Mouse (Mus musculus) heart, embryonic 14.5 days (tissue): ENCODE measurements around the gene Ogg1. TPM values are rescaled to one million over a fixed set of nuclear protein-coding genes. Genes with fewer than 3 reads are reported as not detected.

ENCODE experiments used
- ATAC-seq: fragments of 200-750 bp; cut with Nextera tagmentation; 2 replicates; pipeline ENCODE4 v1.8.0; 2017; ENCODE audit warnings: low read depth, moderate TSS enrichment; ENCODE audit not compliant: insufficient number of reproducible peaks, insufficient read depth, low FRiP score
- H3K27ac ChIP-seq, 2 experiments: fragments of 200-500 bp in 1 of 2; fragments of 300-500 bp in 1 of 2; sonication (generic) in 1 of 2; replicated peaks in 1 of 2; 2 replicates each; pipeline ENCODE4 v1.5.1; 2012 to 2014; ENCODE audit warnings: low read depth in 2 of 2, low read length in 2 of 2, control low read depth in 1 of 2, mild to moderate bottlenecking in 1 of 2, mixed read lengths in 1 of 2; ENCODE audit not compliant: control insufficient read depth in 1 of 2, insufficient read depth in 1 of 2
- H3K27me3 ChIP-seq: fragments of 300-500 bp; sonication (generic); 2 replicates; pipeline ENCODE4 v1.6.1; 2014; ENCODE audit warnings: mild to moderate bottlenecking, low read length, control low read depth; ENCODE audit not compliant: control insufficient read depth, insufficient read depth
- H3K36me3 ChIP-seq: fragments of 300-500 bp; sonication (generic); 2 replicates; pipeline ENCODE4 v1.6.1; 2014; ENCODE audit warnings: mild to moderate bottlenecking, control low read depth, low read length, mixed read lengths; ENCODE audit not compliant: control insufficient read depth, insufficient read depth
- H3K4me1 ChIP-seq, 2 experiments: fragments of 200-500 bp in 1 of 2; fragments of 300-500 bp in 1 of 2; sonication (generic) in 1 of 2; 2 replicates each; pipeline ENCODE4 v1.6.1; 2012 to 2014; ENCODE audit warnings: low read length in 2 of 2, control low read depth in 1 of 2, mixed read lengths in 1 of 2; ENCODE audit not compliant: control insufficient read depth in 2 of 2, insufficient read depth in 2 of 2
- H3K4me2 ChIP-seq: fragments of 300-500 bp; sonication (generic); 2 replicates; pipeline ENCODE4 v1.6.1; 2014; ENCODE audit warnings: mild to moderate bottlenecking, low read length
- H3K4me3 ChIP-seq, 2 experiments: fragments of 200-500 bp in 1 of 2; fragments of 300-500 bp in 1 of 2; sonication (generic) in 1 of 2; 2 replicates each; pipeline ENCODE4 v1.5.1; 2012 to 2014; ENCODE audit warnings: low read length in 2 of 2, mild to moderate bottlenecking in 2 of 2, control low read depth in 1 of 2, low read depth in 1 of 2, moderate library complexity in 1 of 2; ENCODE audit not compliant: control insufficient read depth in 1 of 2, insufficient read depth in 1 of 2
- H3K9ac ChIP-seq: fragments of 300-500 bp; sonication (generic); 2 replicates; pipeline ENCODE4 v1.6.1; 2014; ENCODE audit warnings: mild to moderate bottlenecking, low read length
- H3K9me3 ChIP-seq: fragments of 300-500 bp; sonication (generic); 2 replicates; pipeline ENCODE4 v1.6.1; 2016; ENCODE audit warnings: low read length, control low read depth; ENCODE audit not compliant: control insufficient read depth
- WGBS: fragments of 180-500 bp; shearing (Covaris S2); extraction: QIAGEN DNeasy Blood & Tissue Kit; methylation state at CpG from one replicate; pipeline ENCODE4 v1.1.7; 2014; 5-methylcytosine and 5-hydroxymethylcytosine counted together
- polyA plus RNA-seq: library from polyadenylated mRNA; unstranded; fragments of >200 nt; fragmentation: Nextera tagmentation; extraction: Ambion mirVana; gene quantifications from 2 replicates; pipeline ENCODE4 v1.2.1, GENCODE M21; 2014

The Ogg1 gene
- polyA plus RNA-seq, 1 experiment from 2014 or later, result 10.1 TPM

GRCm38 (mm10) chr6:113343177-113344092 is 16.7 kb downstream of the Ogg1 start, which contains the start of gene Camk1:
TSS of gene Camk1 (minus strand) at chr6:113343984.
- Histone ChIP-seq H3K9ac (peak within 1 kb of the TSS; percentile 95), H3K27ac (peak within 1 kb of the TSS; percentile 63 to 83), H3K4me1 (peaks cover 23 to 32% of the 10 kb centered on the region in 2 experiments), H3K4me2 (peak within 1 kb of the TSS; percentile 82), H3K4me3 (peak within 1 kb of the TSS; percentile 81 to 90), H3K36me3 (peaks cover 28% of the 10 kb centered on the region), H3K27me3 (no peaks in the 10 kb centered on the region), H3K9me3 (no peaks in the 10 kb centered on the region)
- peak; percentile 77 for ATAC-seq
- 10% methylated on average over 32 of the region's 32 CpGs for WGBS

DNA sequence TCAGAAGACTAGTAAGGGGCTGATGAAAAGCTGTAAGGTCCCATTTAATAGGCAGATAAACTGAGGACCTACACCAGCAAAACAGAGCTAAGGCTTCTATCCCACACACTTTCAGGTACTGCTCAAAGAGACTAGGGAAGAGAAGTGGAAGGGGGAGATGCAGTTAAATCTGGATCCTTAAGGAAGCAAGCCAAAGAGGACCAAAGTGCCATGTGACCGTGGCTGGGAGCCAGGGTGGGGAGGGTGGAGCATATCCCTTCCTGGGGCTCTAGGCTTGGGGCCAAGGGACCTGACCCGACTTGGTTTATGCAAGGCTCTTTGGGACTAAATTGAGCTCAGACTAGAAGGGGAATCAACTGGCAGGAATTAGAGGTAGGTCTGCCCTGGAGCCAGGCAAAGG is 17.5 kb downstream of the Ogg1 start:
- Histone ChIP-seq H3K27me3 (no peaks in the 10 kb centered on the region), H3K36me3 (peaks cover 19% of the 10 kb centered on the region), H3K27ac (peak overlapping the region; percentile 3 to 83; a peak in 2 of 4 replicates), H3K9ac (peak overlapping the region; percentile 95), H3K4me1 (peaks cover 23 to 32% of the 10 kb centered on the region in 2 experiments), H3K4me3 (peak overlapping the region in 1 of 2 experiments; percentile 81; a peak in 2 of 4 replicates), H3K4me2 (peak overlapping the region; percentile 82), H3K9me3 (no peaks in the 10 kb centered on the region)
- peak; percentile 42 for ATAC-seq
- 28% methylated on average over 2 of the region's 2 CpGs for WGBS

- H3K9ac ChIP-seq, result no peak overlapping the region
- no peak overlapping the region for H3K4me3 ChIP-seq
- WGBS, result 74% methylated on average over 4 of the region's 4 CpGs
Measured at GRCm38 (mm10) chr6:113346897-113347296, 20.1 kb downstream of the Ogg1 start.

GRCm38 (mm10) chr6:113350538-113350937 is 23.8 kb downstream of the Ogg1 start:
- Histone ChIP-seq H3K9me3 (no peaks in the 10 kb centered on the region), H3K9ac (no peak overlapping the region), H3K4me2 (no peak overlapping the region), H3K4me1 (no peaks in the 10 kb centered on the region; a peak in 1 of 4 replicates), H3K27me3 (no peaks in the 10 kb centered on the region), H3K4me3 (no peak overlapping the region), H3K27ac (no peak overlapping the region), H3K36me3 (no peaks in the 10 kb centered on the region)
- no peak for ATAC-seq

More at GRCm38 (mm10) chr6:113346897-113347296, 20.1 kb downstream of the Ogg1 start:
- H3K4me2 ChIP-seq, result no peak overlapping the region
- H3K4me1 ChIP-seq, result peaks cover 19 to 26% of the 10 kb centered on the region in 2 experiments
- no peaks in the 10 kb centered on the region for H3K9me3 ChIP-seq
- no peaks in the 10 kb centered on the region for H3K36me3 ChIP-seq
- no peak for ATAC-seq
- H3K27me3 ChIP-seq, result no peaks in the 10 kb centered on the region
- no peak overlapping the region for H3K27ac ChIP-seq

GRCm38 (mm10) chr6:113351161-113351560 is 24.4 kb downstream of the Ogg1 start:
- ATAC-seq, result no peak
- Histone ChIP-seq H3K9me3 (no peaks in the 10 kb centered on the region), H3K9ac (no peak overlapping the region), H3K4me2 (no peak overlapping the region), H3K27me3 (no peaks in the 10 kb centered on the region), H3K4me3 (no peak overlapping the region), H3K36me3 (no peaks in the 10 kb centered on the region), H3K4me1 (no peaks in the 10 kb centered on the region; a peak in 1 of 4 replicates), H3K27ac (no peak overlapping the region)
- 47% methylated on average over 1 of the region's 1 CpGs for WGBS

DNA sequence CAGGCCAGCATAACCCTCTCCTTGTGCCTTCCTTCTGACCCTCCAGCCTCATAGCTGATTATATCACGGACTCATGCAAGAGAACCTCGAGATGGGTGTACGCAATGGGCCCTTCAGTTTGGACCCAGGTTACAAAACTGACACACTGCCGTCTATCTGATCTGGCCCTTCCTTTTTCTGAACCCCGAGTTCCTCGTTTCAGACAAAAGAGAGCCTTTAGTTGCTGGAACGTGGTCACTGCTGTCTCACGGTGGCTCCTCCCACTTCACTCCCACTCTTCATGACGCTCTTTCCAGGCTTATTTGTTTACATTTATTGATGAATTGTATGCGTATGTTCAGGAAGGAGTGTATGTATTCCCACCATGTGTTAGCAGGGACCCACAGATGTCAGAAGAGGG is 24.9 kb downstream of the Ogg1 start:
- H3K36me3 ChIP-seq, result no peaks in the 10 kb centered on the region
- ATAC-seq, result no peak
- WGBS, result 67% methylated on average over 10 of the region's 10 CpGs

DNA sequence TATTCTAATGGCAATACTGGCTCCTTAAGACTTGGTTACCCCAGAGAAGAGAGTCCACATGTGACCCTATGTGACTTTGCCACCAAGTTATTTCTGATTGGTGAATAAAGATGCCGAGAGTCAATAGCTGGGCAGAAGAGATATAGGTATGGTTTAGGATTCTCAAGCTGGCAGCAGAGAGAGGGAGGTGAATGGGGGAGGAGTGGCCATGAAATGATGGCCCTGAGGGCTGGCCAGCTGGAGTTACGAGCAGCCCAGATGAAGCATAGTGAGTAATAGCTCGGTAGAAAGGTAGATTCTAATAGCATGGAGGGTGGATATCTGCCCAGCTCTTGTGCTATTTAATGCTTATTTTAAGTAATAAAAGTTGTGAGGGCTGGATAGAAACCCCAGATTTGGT is 26.0 kb downstream of the Ogg1 start:
- H3K9me3 ChIP-seq, result no peaks in the 10 kb centered on the region
- ATAC-seq, result no peak
- no peak overlapping the region for H3K4me2 ChIP-seq
- H3K36me3 ChIP-seq, result no peaks in the 10 kb centered on the region
- no peak overlapping the region for H3K27ac ChIP-seq
- H3K9ac ChIP-seq, result no peak overlapping the region
- no peaks in the 10 kb centered on the region for H3K27me3 ChIP-seq
- WGBS, result 72% methylated on average over 3 of the region's 3 CpGs
- H3K4me1 ChIP-seq, result no peaks in the 10 kb centered on the region; a peak in 1 of 4 replicates
- no peak overlapping the region for H3K4me3 ChIP-seq

More for the DNA sequence above, 24.9 kb downstream of the Ogg1 start:
- H3K9ac ChIP-seq, result no peak overlapping the region
- H3K4me2 ChIP-seq, result no peak overlapping the region
- H3K9me3 ChIP-seq, result no peaks in the 10 kb centered on the region
- H3K27ac ChIP-seq, result no peak overlapping the region
- no peaks in the 10 kb centered on the region for H3K27me3 ChIP-seq
- H3K4me3 ChIP-seq, result no peak overlapping the region
- no peaks in the 10 kb centered on the region; a peak in 1 of 4 replicates for H3K4me1 ChIP-seq
